Mouse (Mus musculus): Measurements from ENCODE around the gene Dnajc7.
"Not testable (repeated sequence)": the region's sequence is repeated elsewhere in the genome, so short reads cannot be mapped to it uniquely, and the experiment has no call there.

Dnajc7 gene

GRCm38 (mm10) chr11:100545746-100546085 lies 74.3 kb downstream of the Dnajc7 start:
- no peak for DNase-seq

- no peak for DNase-seq
Measured at GRCm38 (mm10) chr11:100544832-100545745, 74.9 kb downstream of the Dnajc7 start, which contains the start of gene Ttc25. Gene Ttc25, plus strand, starts transcription at chr11:100545607.

DNA sequence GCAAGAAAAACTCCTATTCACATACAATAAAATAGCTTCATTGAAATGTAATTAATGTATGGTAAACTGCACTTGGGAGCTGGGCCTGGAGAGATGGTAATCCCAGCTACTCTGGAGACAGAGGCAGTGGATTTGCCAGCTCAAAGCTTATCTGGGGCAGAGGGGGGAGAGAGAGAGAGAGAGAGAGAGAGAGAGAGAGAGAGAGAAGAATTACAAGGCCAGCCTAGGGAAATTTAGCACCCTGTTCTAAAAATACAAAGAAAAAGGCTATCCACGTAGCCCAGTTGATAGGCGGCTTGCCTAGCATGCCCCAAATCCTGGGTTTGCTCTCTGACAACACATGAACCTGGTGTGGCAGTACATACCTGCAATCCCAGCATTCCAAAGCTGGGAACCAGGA lies 78.4 kb downstream of the Dnajc7 start:
- no peak for DNase-seq

DNA sequence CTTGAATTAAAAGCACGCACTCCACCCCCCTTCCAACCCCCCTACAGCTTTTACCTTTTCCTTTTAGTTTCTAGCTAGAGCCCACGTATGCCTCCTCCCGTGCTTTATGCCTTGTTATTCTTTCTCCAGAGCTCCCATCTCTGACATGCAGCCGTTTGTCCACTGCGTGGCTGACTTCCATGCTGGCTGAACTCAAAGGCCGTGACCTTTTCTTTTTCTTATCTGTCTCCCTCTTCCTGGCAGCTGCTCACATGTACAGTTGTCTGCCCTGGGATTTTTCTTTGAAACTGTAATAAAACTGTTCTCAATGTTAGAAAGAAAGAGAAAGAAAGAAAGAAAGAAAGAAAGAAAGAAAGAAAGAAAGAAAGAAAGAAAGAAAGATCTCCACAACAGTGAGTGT lies 79.0 kb downstream of the Dnajc7 start:
- DNase-seq: no peak

GRCm38 (mm10) chr11:100536466-100536865 lies 83.5 kb downstream of the Dnajc7 start:
- DNase-seq: no peak

- DNase-seq: no peak
Measured at GRCm38 (mm10) chr11:100535996-100536395, 84.0 kb downstream of the Dnajc7 start.

DNA sequence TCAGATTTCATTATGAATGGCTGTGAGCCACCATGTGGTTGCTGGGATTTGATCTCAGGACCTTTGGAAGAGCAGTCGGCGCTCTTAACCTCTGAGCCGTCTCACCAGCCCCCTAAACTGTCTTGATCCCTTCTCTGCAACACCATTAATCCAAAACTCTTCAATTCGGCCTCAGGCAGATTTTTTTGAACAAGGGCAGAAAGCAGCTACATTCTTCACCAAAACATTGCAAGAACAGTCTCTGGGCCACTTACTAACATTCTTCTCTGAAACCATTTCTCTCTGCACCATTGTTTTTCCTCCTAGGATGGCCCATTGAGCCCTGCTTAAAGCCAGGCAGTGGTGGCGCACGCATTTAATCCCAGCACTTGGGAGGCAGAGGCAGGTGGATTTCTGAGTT lies 85.1 kb downstream of the Dnajc7 start:
- DNase-seq: not testable (repeated sequence)

DNA sequence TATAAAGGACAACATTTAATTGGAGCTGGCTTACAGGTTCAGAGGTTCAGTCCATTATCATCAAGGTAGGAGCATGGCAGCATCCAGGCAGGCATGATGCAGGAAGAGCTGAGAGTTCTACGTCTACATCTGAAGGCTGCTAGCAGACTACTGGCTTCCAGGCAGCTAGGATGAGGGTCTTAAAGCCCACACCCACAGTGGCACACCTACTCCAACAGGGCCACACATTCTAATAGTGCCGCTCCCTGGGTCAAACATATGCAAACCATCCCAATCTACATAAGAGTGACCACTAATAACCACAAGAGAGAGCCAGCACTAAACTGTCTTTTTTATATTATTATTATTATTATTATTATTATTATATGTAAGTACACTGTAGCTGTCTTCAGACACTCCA lies 85.6 kb downstream of the Dnajc7 start:
- DNase-seq: not testable (repeated sequence)

GRCm38 (mm10) chr11:100533871-100534270 lies 86.1 kb downstream of the Dnajc7 start:
- DNase-seq: no peak
